Mouse (Mus musculus) granulocyte monocyte progenitor cell, adult 5-6 weeks (primary cell): ENCODE measurements around the gene Zfp592. TPM values are rescaled to one million over a fixed set of nuclear protein-coding genes. Genes with fewer than 3 reads are reported as not detected.

Source experiments
- total RNA-seq, 2 experiments: library from RNA; stranded (forward) in 1 of 2; stranded (reverse) in 1 of 2; fragments of 200-712, 200-1000 nt in 1 of 2; fragments of >200 nt in 1 of 2; fragmentation: Nextera tagmentation in 1 of 2; gene quantifications; 2 replicates each; pipeline ENCODE4 v1.2.3; 2014 to 2017

Zfp592 gene
- total RNA-seq, 2 experiments from 2014 or later, result 24.4 to 37.5 TPM

Other genes starting within 250 kb of the Zfp592 start
- gene Iqgap1, start 167.7 kb upstream of the Zfp592 start, total RNA-seq (2014; fragmentation: Nextera tagmentation), result 89.6 and 92.9 TPM in 2 replicates
- gene Iqgap1, start 167.7 kb upstream of the Zfp592 start, total RNA-seq (2017), result 85.5 and 95.4 TPM in 2 replicates
- gene Zscan2, start 132.8 kb upstream of the Zfp592 start, total RNA-seq (2014; fragmentation: Nextera tagmentation), result 5.5 and 6.4 TPM in 2 replicates
- 5.6 and 6.9 TPM in 2 replicates for gene Zscan2, start 132.8 kb upstream of the Zfp592 start, total RNA-seq (2017)
- 23.6 and 33.8 TPM in 2 replicates for gene Wdr73, start 92.4 kb upstream of the Zfp592 start, total RNA-seq (2014; fragmentation: Nextera tagmentation)
- 27.2 and 31.5 TPM in 2 replicates for gene Wdr73, start 92.4 kb upstream of the Zfp592 start, total RNA-seq (2017)
- 5.0 TPM in 1 of 2 replicates, not detected in the other for gene Nmb, start 88.6 kb upstream of the Zfp592 start, total RNA-seq (2014; fragmentation: Nextera tagmentation)
- gene Nmb, start 88.6 kb upstream of the Zfp592 start, total RNA-seq (2017), result 1.4 TPM in 1 of 2 replicates, not detected in the other
- 144 and 167 TPM in 2 replicates for gene Sec11a, start 45.9 kb upstream of the Zfp592 start, total RNA-seq (2014; fragmentation: Nextera tagmentation)
- 393 and 465 TPM in 2 replicates for gene Sec11a, start 45.9 kb upstream of the Zfp592 start, total RNA-seq (2017)
- gene Alpk3, start 63.9 kb downstream of the Zfp592 start, total RNA-seq (2014; fragmentation: Nextera tagmentation), result 0.19 and 2.2 TPM in 2 replicates
- 0.62 and 0.73 TPM in 2 replicates for gene Alpk3, start 63.9 kb downstream of the Zfp592 start, total RNA-seq (2017)
- gene Slc28a1, start 121.1 kb downstream of the Zfp592 start, total RNA-seq (2014; fragmentation: Nextera tagmentation), result not detected in 2 replicates
- gene Slc28a1, start 121.1 kb downstream of the Zfp592 start, total RNA-seq (2017), result not detected in 2 replicates
- 3.4 and 9.3 TPM in 2 replicates for gene Pde8a, start 219.9 kb downstream of the Zfp592 start, total RNA-seq (2014; fragmentation: Nextera tagmentation)
- gene Pde8a, start 219.9 kb downstream of the Zfp592 start, total RNA-seq (2017), result 1.8 and 6.2 TPM in 2 replicates